Mouse (Mus musculus): Measurements from ENCODE around the gene Pde4d.

GRCm38 (mm10) chr13:109424906-109425305, 975.2 kb downstream of the Pde4d start:
- TF ChIP-seq CTCF (IDR thresholded peaks at IDR 0.05; ENCODE audit: control insufficient read depth, insufficient read depth, insufficient read length) (no peak), USF1 (IDR thresholded peaks at IDR 0.05; ENCODE audit: low read depth) (no peak), MYOD1 (IDR thresholded peaks at IDR 0.05; ENCODE audit: control insufficient read depth, insufficient read length, low read depth) (no peak), MYOG (IDR thresholded peaks at IDR 0.05; ENCODE audit: control insufficient read depth, extremely low read depth, insufficient read length) (no peak), MAX (IDR thresholded peaks at IDR 0.05) (no peak)
